Mouse (Mus musculus) hindbrain, embryonic 12.5 days (tissue): Measurements from ENCODE around the gene Zfp942. TPM values are rescaled to one million over a fixed set of nuclear protein-coding genes. Genes with fewer than 3 reads are reported as not detected.
"Not testable (repeated sequence)": the region's sequence is repeated elsewhere in the genome, so short reads cannot be mapped to it uniquely, and the experiment has no call there.

Experiments used
- ATAC-seq: fragments of 200-750 bp; cut with Nextera tagmentation; 2 replicates; pipeline ENCODE4 v1.8.0; 2017; ENCODE audit warnings: moderate TSS enrichment; ENCODE audit not compliant: low FRiP score
- H3K27ac ChIP-seq: fragments of 300-500 bp; sonication (generic); 2 replicates; pipeline ENCODE4 v1.5.1; 2016; ENCODE audit warnings: mild to moderate bottlenecking
- H3K27me3 ChIP-seq: fragments of 300-500 bp; sonication (generic); 2 replicates; pipeline ENCODE4 v1.6.1; 2016; ENCODE audit warnings: mild to moderate bottlenecking
- H3K36me3 ChIP-seq: fragments of 300-500 bp; sonication (generic); 2 replicates; pipeline ENCODE4 v1.6.1; 2016; ENCODE audit warnings: mild to moderate bottlenecking
- H3K4me1 ChIP-seq: fragments of 300-500 bp; sonication (generic); 2 replicates; pipeline ENCODE4 v1.6.1; 2016
- H3K4me2 ChIP-seq: fragments of 300-500 bp; sonication (generic); replicated peaks from 2 replicates; pipeline ENCODE4 v1.6.1; 2016; ENCODE audit warnings: mild to moderate bottlenecking
- H3K4me3 ChIP-seq: fragments of 300-500 bp; sonication (generic); 2 replicates; pipeline ENCODE4 v1.5.1; 2016; ENCODE audit warnings: mild to moderate bottlenecking
- H3K9ac ChIP-seq: fragments of 300-500 bp; sonication (generic); 2 replicates; pipeline ENCODE4 v1.6.1; 2016; ENCODE audit warnings: mild to moderate bottlenecking, moderate library complexity
- H3K9me3 ChIP-seq: fragments of 300-500 bp; sonication (generic); replicated peaks from 2 replicates; pipeline ENCODE4 v1.6.1; 2016; ENCODE audit warnings: mild to moderate bottlenecking
- WGBS: fragments of 180-500 bp; shearing (Covaris S2); methylation state at CpG from one replicate; pipeline ENCODE4 v1.1.7; 2016; 5-methylcytosine and 5-hydroxymethylcytosine counted together
- polyA plus RNA-seq: library from polyadenylated mRNA; unstranded; fragments of >200 nt; fragmentation: Nextera tagmentation; extraction: Ambion mirVana; gene quantifications from 2 replicates; pipeline ENCODE4 v1.2.1, GENCODE M21; 2016

The Zfp942 gene
- 24.1 and 25.9 TPM in 2 replicates for polyA plus RNA-seq

DNA sequence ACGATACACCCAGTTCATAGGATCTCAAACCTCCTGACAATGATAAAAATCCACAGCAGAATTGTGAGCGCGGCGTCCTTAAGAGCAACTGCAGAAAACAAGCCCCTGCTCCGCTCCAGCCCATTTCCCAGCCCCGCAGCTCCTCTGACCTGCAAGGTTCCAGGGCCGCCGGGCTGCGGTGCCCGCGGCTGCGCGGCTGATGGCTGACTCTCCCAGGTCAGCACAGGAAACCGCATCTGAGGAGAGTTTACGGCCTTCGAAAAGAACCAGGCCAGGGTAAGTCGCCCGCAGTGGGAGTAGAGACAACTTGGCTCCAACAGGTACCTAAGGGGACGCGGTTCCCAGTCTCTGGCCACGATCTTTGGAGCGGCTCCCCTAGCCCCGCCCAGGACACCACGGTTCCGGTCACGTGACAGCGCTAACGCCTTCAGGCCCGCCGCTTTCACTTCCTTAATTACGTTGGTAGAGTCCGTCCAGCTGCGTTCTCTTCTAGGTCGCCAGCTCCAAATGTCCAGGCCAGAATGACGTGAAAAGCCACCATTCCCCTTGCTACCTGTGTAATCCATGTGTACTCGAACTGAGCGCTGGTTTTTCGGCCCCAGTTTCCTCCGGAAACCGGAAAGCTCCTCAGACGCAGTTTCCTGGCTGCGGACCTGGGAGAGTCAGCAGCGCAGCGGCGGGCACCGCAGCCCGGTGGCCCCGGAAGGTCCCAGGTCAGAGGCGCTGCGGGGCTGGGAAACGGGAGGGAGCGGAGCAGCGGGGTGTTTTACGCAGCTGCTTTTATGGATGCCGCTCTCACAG lies at the start of gene Zfp942, which contains the start of gene Zfp943:
TSS of gene Zfp942 (minus strand) at position 358 of the 801 bp plus-strand sequence.
TSS of gene Zfp943 (plus strand) at position 446 of the 801 bp plus-strand sequence.
- H3K9ac ChIP-seq, result peak within 1 kb of the TSS; percentile 79
- peak within 1 kb of the TSS; percentile 89 for H3K27ac ChIP-seq
- peak within 1 kb of the TSS; percentile 68 for H3K4me3 ChIP-seq
- peaks cover 12% of the 10 kb centered on the region for H3K4me1 ChIP-seq
- not testable (repeated sequence) for H3K36me3 ChIP-seq, H3K9me3 ChIP-seq, H3K27me3 ChIP-seq
- ATAC-seq, result peak; percentile 99
- H3K4me2 ChIP-seq, result peak within 1 kb of the TSS; percentile 57
- under 1% methylated on average over 43 of the region's 55 CpGs for WGBS

GRCm38 (mm10) chr17:21963302-21963701 lies 1.0 kb upstream of the Zfp942 start:
- Histone ChIP-seq H3K9me3 (peaks cover 6% of the 10 kb centered on the region; the same call in 1 of the 2 replicates), H3K9ac (no peak overlapping the region)
- 58% methylated on average over 4 of the region's 4 CpGs for WGBS

DNA sequence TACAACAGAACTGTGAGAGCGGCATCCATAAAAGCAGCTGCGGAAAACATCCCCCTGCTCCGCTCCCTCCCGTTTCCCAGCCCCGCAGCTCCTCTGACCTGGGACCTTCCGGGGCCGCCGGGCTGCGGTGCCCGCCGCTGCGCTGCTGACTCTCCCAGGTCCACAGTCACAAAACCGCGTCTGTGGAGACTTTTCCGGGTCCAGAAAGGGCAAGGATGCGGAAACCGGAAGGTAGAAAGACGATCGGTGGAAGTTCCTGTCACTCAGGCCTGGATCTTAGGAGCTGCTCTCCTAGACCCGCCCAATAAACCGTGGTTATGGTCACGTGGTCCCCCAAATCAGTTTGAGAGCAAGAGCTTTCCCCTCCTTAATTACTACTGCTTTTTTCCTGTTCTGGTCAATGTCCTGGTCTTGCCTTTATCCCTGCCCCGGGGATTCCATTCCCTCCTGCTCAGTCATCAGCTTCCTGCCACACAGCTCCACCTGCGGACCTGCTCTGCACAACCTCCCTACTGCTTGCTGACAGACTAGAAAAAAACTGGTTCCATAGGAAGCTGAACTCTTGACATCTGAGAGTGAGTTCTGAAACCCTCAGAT lies 52.7 kb downstream of the Zfp942 start, which contains the start of gene Zfp995:
TSS of gene Zfp995 (minus strand) at position 471 of the 597 bp plus-strand sequence.
- not testable (repeated sequence) for H3K27me3 ChIP-seq, H3K4me1 ChIP-seq, H3K36me3 ChIP-seq, H3K9me3 ChIP-seq
- WGBS, result under 1% methylated on average over 24 of the region's 24 CpGs
- peak within 1 kb of the TSS; percentile 72 for H3K4me2 ChIP-seq
- peak within 1 kb of the TSS; percentile 73 for H3K9ac ChIP-seq
- peak; percentile 98 for ATAC-seq
- peak within 1 kb of the TSS; percentile 40; the same call in 1 of the 2 replicates for H3K27ac ChIP-seq
- H3K4me3 ChIP-seq, result peak within 1 kb of the TSS; percentile 69

More at GRCm38 (mm10) chr17:21963302-21963701, 1.0 kb upstream of the Zfp942 start:
- peaks cover 11% of the 10 kb centered on the region for H3K36me3 ChIP-seq
- no peak overlapping the region for H3K27ac ChIP-seq
- peaks cover 12% of the 10 kb centered on the region for H3K4me1 ChIP-seq
- peak overlapping the region; percentile 68 for H3K4me3 ChIP-seq
- ATAC-seq, result no peak
- H3K27me3 ChIP-seq, result no peaks in the 10 kb centered on the region
- peak overlapping the region; percentile 51 for H3K4me2 ChIP-seq

GRCm38 (mm10) chr17:21909039-21909438 lies 53.2 kb downstream of the Zfp942 start:
- WGBS, result 5% methylated on average over 3 of the region's 3 CpGs
- H3K4me2 ChIP-seq, result peak overlapping the region; percentile 72
- H3K4me1 ChIP-seq, result no peaks in the 10 kb centered on the region
- peak; percentile 82 for ATAC-seq
- H3K9ac ChIP-seq, result peak overlapping the region; percentile 73
- no peaks in the 10 kb centered on the region for H3K9me3 ChIP-seq
- no peak overlapping the region for H3K27ac ChIP-seq
- H3K27me3 ChIP-seq, result no peaks in the 10 kb centered on the region
- peak overlapping the region; percentile 69 for H3K4me3 ChIP-seq
- no peaks in the 10 kb centered on the region for H3K36me3 ChIP-seq

Other genes starting within 250 kb of the Zfp942 start
- gene Zfp229, start 231.7 kb downstream of the Zfp942 start, polyA plus RNA-seq, result 10.9 and 11.8 TPM in 2 replicates
- gene Zfp820, start 116.7 kb downstream of the Zfp942 start, polyA plus RNA-seq, result 4.4 and 5.1 TPM in 2 replicates
- gene Zfp995, start 52.5 kb downstream of the Zfp942 start, polyA plus RNA-seq, result 9.2 and 10.9 TPM in 2 replicates
- gene Zfp943, start 88 bp upstream of the Zfp942 start, polyA plus RNA-seq, result 20.8 and 22.2 TPM in 2 replicates
- 1.4 and 1.7 TPM in 2 replicates for gene Zfp947, start 203.7 kb upstream of the Zfp942 start, polyA plus RNA-seq